Mouse (Mus musculus) liver, postnatal 0 days (tissue): ENCODE measurements around the gene Slc24a4. TPM values are rescaled to one million over a fixed set of nuclear protein-coding genes. Genes with fewer than 3 reads are reported as not detected.
A peak's percentile ranks its signal among the peaks of the same experiment; 100 is the strongest.

ENCODE experiments used
- ATAC-seq: fragments of 200-750 bp; cut with Nextera tagmentation; 2 replicates; pipeline ENCODE4 v1.8.0; 2017; ENCODE audit warnings: mild to moderate bottlenecking, moderate library complexity
- DNase-seq: peaks from one replicate; pipeline ENCODE4 v3.0.0-alpha.2; 2016
- H3K27ac ChIP-seq: fragments of 300-500 bp; sonication (generic); 2 replicates; pipeline ENCODE4 v1.5.1; 2014; ENCODE audit warnings: antibody characterized with exemption, moderate library complexity, mild to moderate bottlenecking, low read depth
- H3K27me3 ChIP-seq: fragments of 300-500 bp; sonication (generic); 2 replicates; pipeline ENCODE4 v1.6.1; 2014; ENCODE audit warnings: low read length, control low read depth, mixed read lengths; ENCODE audit not compliant: insufficient read depth
- H3K36me3 ChIP-seq: fragments of 300-500 bp; sonication (generic); replicated peaks from 2 replicates; pipeline ENCODE4 v1.6.1; 2014; ENCODE audit warnings: mild to moderate bottlenecking, control low read depth, low read length, moderate library complexity, mixed read lengths; ENCODE audit not compliant: insufficient read depth
- H3K4me1 ChIP-seq: fragments of 300-500 bp; sonication (generic); 2 replicates; pipeline ENCODE4 v1.6.1; 2014; ENCODE audit warnings: antibody characterized with exemption, mild to moderate bottlenecking, control low read depth; ENCODE audit not compliant: insufficient read depth
- H3K4me2 ChIP-seq: fragments of 300-500 bp; sonication (generic); 2 replicates; pipeline ENCODE4 v1.6.1; 2014; ENCODE audit warnings: low read depth, mild to moderate bottlenecking, low read length, moderate library complexity, mixed read lengths
- H3K4me3 ChIP-seq: fragments of 300-500 bp; sonication (generic); 2 replicates; pipeline ENCODE4 v1.5.1; 2014; ENCODE audit warnings: low read depth, low read length
- H3K9ac ChIP-seq: fragments of 300-500 bp; sonication (generic); replicated peaks from 2 replicates; pipeline ENCODE4 v1.6.1; 2014; ENCODE audit warnings: mild to moderate bottlenecking, moderate library complexity
- H3K9me3 ChIP-seq: fragments of 300-500 bp; sonication (generic); 2 replicates; pipeline ENCODE4 v1.6.1; 2016; ENCODE audit warnings: mild to moderate bottlenecking, control low read depth, low read length, mixed read lengths
- CTCF ChIP-seq: sonication (generic); IDR thresholded peaks from 2 replicates; pipeline ENCODE4 v1.5.1; 2016; ENCODE audit warnings: antibody characterized with exemption, low read depth
- EP300 ChIP-seq: IDR thresholded peaks from 2 replicates; pipeline ENCODE4 v1.6.1; 2016; ENCODE audit warnings: antibody characterized with exemption, low read depth, mild to moderate bottlenecking
- WGBS: fragments of 180-500 bp; shearing (Covaris S2); extraction: QIAGEN DNeasy Blood & Tissue Kit; methylation state at CpG from one replicate; pipeline ENCODE4 v1.1.7; 2014; ENCODE audit not compliant: insufficient replicate concordance; 5-methylcytosine and 5-hydroxymethylcytosine counted together
- polyA plus RNA-seq: library from polyadenylated mRNA; unstranded; fragments of >200 nt; fragmentation: Nextera tagmentation; extraction: Ambion mirVana; gene quantifications from 2 replicates; pipeline ENCODE4 v1.2.1, GENCODE M21; 2015

Gene Slc24a4
- polyA plus RNA-seq, 1 experiment from 2014 or later = 0.08 TPM

DNA sequence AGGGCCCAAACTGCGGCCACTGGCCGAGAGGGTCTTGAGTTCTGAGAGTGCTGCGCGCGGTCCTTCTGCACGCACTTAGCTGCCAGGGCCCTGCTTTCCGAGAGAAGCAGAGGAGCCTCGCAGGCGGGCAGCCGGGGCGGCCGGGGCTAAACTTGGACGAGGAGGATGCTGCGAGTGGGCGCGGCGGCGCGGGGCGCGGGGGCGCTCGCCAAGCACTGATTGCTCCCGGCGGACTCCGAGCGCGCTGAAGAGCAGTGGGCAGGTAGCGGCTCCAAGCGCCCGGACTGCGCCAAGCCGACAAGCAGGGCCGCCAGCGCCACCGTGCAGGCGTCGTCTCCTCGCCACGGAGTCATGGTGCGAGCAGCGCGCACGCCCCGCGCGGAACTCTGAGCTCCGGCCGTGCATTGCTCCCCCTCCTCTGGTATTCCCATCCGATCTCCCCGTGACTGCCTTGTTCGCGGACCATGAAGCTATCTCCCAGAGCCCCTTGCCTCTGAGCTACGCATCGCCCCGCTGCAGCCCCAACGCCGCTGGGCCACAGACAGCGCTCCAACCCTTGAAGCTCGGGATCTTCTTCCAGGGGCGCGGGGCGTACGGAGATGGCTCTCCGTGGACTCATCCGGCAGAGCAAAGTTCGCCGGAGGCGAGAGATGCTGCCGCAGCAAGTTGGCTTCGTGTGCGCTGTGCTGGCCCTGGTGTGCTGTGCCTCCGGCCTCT is 416 bp downstream of the Slc24a4 start:
- Histone ChIP-seq H3K27ac (no peak overlapping the region), H3K36me3 (no peaks in the 10 kb centered on the region), H3K4me3 (peak overlapping the region; percentile 45), H3K4me2 (peak overlapping the region; percentile 82), H3K9ac (no peak overlapping the region; the same call in 1 of the 2 replicates), H3K4me1 (peaks cover 9% of the 10 kb centered on the region; the same call in 1 of the 2 replicates), H3K27me3 (peaks cover 46% of the 10 kb centered on the region), H3K9me3 (no peaks in the 10 kb centered on the region)
- WGBS = under 1% methylated on average over 62 of the region's 73 CpGs
- DNase-seq (peak; percentile 52), ATAC-seq (peak; percentile 67)
- no peak for TF ChIP-seq EP300
- TF ChIP-seq CTCF = peak; percentile 49

GRCm38 (mm10) chr12:102129508-102130030 is 1.0 kb downstream of the Slc24a4 start:
- peak overlapping the region; percentile 45 for H3K4me3 ChIP-seq
- no peaks in the 10 kb centered on the region for H3K36me3 ChIP-seq
- ATAC-seq (no peak), DNase-seq (no peak)
- peaks cover 46% of the 10 kb centered on the region for H3K27me3 ChIP-seq
- H3K9ac ChIP-seq = no peak overlapping the region
- TF ChIP-seq CTCF (no peak), EP300 (no peak)
- H3K9me3 ChIP-seq = no peaks in the 10 kb centered on the region
- H3K27ac ChIP-seq = no peak overlapping the region
- peak overlapping the region; percentile 82 for H3K4me2 ChIP-seq
- H3K4me1 ChIP-seq = peaks cover 9% of the 10 kb centered on the region; the same call in 1 of the 2 replicates
- 5% methylated on average over 14 of the region's 14 CpGs for WGBS

GRCm38 (mm10) chr12:102139710-102140109 is 11.2 kb downstream of the Slc24a4 start:
- DNase-seq (no peak), ATAC-seq (no peak)
- H3K4me3 ChIP-seq = no peak overlapping the region
- no peaks in the 10 kb centered on the region for H3K9me3 ChIP-seq
- no peaks in the 10 kb centered on the region for H3K36me3 ChIP-seq
- 72% methylated on average over 10 of the region's 10 CpGs for WGBS
- H3K9ac ChIP-seq = no peak overlapping the region
- no peaks in the 10 kb centered on the region for H3K27me3 ChIP-seq
- H3K27ac ChIP-seq = no peak overlapping the region
- no peaks in the 10 kb centered on the region for H3K4me1 ChIP-seq
- no peak overlapping the region for H3K4me2 ChIP-seq
- TF ChIP-seq CTCF = no peak

DNA sequence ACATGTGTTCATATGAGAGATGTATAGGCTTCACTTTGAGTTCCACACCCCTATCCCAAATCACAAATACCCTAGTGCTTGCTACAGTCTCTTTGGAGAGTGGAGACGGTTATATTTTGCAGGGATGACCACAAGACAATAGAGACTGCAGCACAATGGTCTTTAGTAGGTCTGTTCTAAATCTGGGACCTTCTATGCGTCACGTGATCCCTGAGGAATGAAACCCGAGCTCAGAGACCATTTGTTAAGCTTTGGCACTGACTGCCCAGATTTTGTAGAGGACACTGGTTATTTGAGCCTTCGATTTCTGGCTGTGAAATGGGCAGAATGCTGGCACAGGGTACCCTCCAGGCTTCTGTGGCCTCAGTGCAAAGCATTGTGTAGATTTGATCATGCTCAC is 12.8 kb downstream of the Slc24a4 start:
- Histone ChIP-seq H3K4me1 (no peaks in the 10 kb centered on the region), H3K27ac (no peak overlapping the region), H3K4me2 (no peak overlapping the region), H3K4me3 (no peak overlapping the region), H3K27me3 (no peaks in the 10 kb centered on the region), H3K36me3 (no peaks in the 10 kb centered on the region), H3K9ac (no peak overlapping the region), H3K9me3 (no peaks in the 10 kb centered on the region)
- 65% methylated on average over 5 of the region's 5 CpGs for WGBS
- no peak for TF ChIP-seq EP300
- no peak for TF ChIP-seq CTCF
- DNase-seq (no peak), ATAC-seq (no peak)

- Histone ChIP-seq H3K27ac (no peak overlapping the region), H3K4me1 (no peaks in the 10 kb centered on the region), H3K4me2 (no peak overlapping the region), H3K9ac (no peak overlapping the region), H3K27me3 (no peaks in the 10 kb centered on the region), H3K4me3 (no peak overlapping the region), H3K9me3 (no peaks in the 10 kb centered on the region), H3K36me3 (no peaks in the 10 kb centered on the region)
- 31% methylated on average over 4 of the region's 4 CpGs for WGBS
- ATAC-seq = no peak
- TF ChIP-seq EP300 = no peak
- TF ChIP-seq CTCF = no peak
- no peak for DNase-seq
Observed at GRCm38 (mm10) chr12:102147678-102148077, 19.1 kb downstream of the Slc24a4 start.

DNA sequence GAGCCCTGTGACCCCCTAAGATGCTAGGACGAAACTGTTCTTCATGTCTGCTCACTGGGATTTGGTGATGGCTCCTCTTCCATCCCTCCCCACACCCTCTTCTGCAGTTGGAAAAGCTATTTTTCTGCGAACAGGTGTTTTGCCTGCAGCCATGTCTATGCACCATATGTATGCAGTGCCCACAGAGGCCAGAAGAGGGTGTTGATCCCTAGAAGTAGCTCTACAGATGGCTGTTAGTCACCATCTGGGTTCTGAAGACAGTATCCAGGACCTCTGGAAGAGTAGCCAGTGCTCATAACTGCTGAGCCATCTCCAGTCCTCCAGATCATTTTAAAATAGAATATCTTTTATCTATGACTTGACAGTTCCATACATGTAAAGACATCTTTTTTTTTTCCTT is 20.2 kb downstream of the Slc24a4 start:
- no peak overlapping the region for H3K4me3 ChIP-seq
- no peaks in the 10 kb centered on the region for H3K27me3 ChIP-seq
- no peak overlapping the region for H3K4me2 ChIP-seq
- H3K4me1 ChIP-seq = no peaks in the 10 kb centered on the region
- 70% methylated on average over 2 of the region's 2 CpGs for WGBS
- ATAC-seq (no peak), DNase-seq (no peak)
- H3K9me3 ChIP-seq = no peaks in the 10 kb centered on the region
- no peaks in the 10 kb centered on the region for H3K36me3 ChIP-seq
- H3K9ac ChIP-seq = no peak overlapping the region
- TF ChIP-seq EP300 (no peak), CTCF (peak; percentile 52)
- H3K27ac ChIP-seq = no peak overlapping the region
